Mouse (Mus musculus): ENCODE results near the gene Cnih4.

The Cnih4 gene

GRCm38 (mm10) chr1:181143950-181144836, at the start of gene Cnih4, which contains the start of gene Nvl:
Cnih4 (plus strand) TSS chr1:181144693.
Nvl (minus strand) TSS chr1:181144204.
- in situ Hi-C loops (cut with MboI; ENCODE audit: low sequenced_read_pairs): no loop called here

- in situ Hi-C loops (cut with MboI; ENCODE audit: low sequenced_read_pairs): no loop called here
Measured at GRCm38 (mm10) chr1:181117112-181117511, 27.4 kb upstream of the Cnih4 start.

GRCm38 (mm10) chr1:181124145-181124544, 20.3 kb upstream of the Cnih4 start:
- in situ Hi-C loops (cut with MboI; ENCODE audit: low sequenced_read_pairs): no loop called here

GRCm38 (mm10) chr1:181125916-181126315, 18.6 kb upstream of the Cnih4 start:
- in situ Hi-C loops (cut with MboI; ENCODE audit: low sequenced_read_pairs): no loop called here

GRCm38 (mm10) chr1:181126766-181127165, 17.7 kb upstream of the Cnih4 start:
- in situ Hi-C loops (cut with MboI; ENCODE audit: low sequenced_read_pairs): no loop called here

- in situ Hi-C loops (cut with MboI; ENCODE audit: low sequenced_read_pairs): no loop called here
Measured at GRCm38 (mm10) chr1:181131915-181132314, 12.6 kb upstream of the Cnih4 start.

- in situ Hi-C loops (cut with MboI; ENCODE audit: low sequenced_read_pairs): no loop called here
Measured at GRCm38 (mm10) chr1:181138730-181139129, 5.8 kb upstream of the Cnih4 start.

GRCm38 (mm10) chr1:181143609-181143949, 914 bp upstream of the Cnih4 start:
- in situ Hi-C loops (cut with MboI; ENCODE audit: low sequenced_read_pairs): no loop called here

GRCm38 (mm10) chr1:181144966-181145365, 473 bp downstream of the Cnih4 start:
- in situ Hi-C loops (cut with MboI; ENCODE audit: low sequenced_read_pairs): no loop called here

- in situ Hi-C loops (cut with MboI; ENCODE audit: low sequenced_read_pairs): no loop called here
Measured at GRCm38 (mm10) chr1:181146187-181146586, 1.7 kb downstream of the Cnih4 start.

GRCm38 (mm10) chr1:181148540-181148939, 4.0 kb downstream of the Cnih4 start:
- in situ Hi-C loops (cut with MboI; ENCODE audit: low sequenced_read_pairs): no loop called here

GRCm38 (mm10) chr1:181149373-181150017, 5.0 kb downstream of the Cnih4 start:
- in situ Hi-C loops (cut with MboI; ENCODE audit: low sequenced_read_pairs): no loop called here

GRCm38 (mm10) chr1:181150431-181150826, 5.9 kb downstream of the Cnih4 start:
- in situ Hi-C loops (cut with MboI; ENCODE audit: low sequenced_read_pairs): no loop called here

- in situ Hi-C loops (cut with MboI; ENCODE audit: low sequenced_read_pairs): no loop called here
Measured at GRCm38 (mm10) chr1:181150827-181151534, 6.5 kb downstream of the Cnih4 start.

GRCm38 (mm10) chr1:181151541-181151940, 7.0 kb downstream of the Cnih4 start:
- in situ Hi-C loops (cut with MboI; ENCODE audit: low sequenced_read_pairs): no loop called here

GRCm38 (mm10) chr1:181167816-181168215, 23.3 kb downstream of the Cnih4 start:
- in situ Hi-C loops (cut with MboI; ENCODE audit: low sequenced_read_pairs): no loop called here

GRCm38 (mm10) chr1:181168377-181168776, 23.9 kb downstream of the Cnih4 start:
- in situ Hi-C loops (cut with MboI; ENCODE audit: low sequenced_read_pairs): no loop called here

- in situ Hi-C loops (cut with MboI; ENCODE audit: low sequenced_read_pairs): no loop called here
Measured at GRCm38 (mm10) chr1:181170210-181170609, 25.7 kb downstream of the Cnih4 start.

- in situ Hi-C loops (cut with MboI; ENCODE audit: low sequenced_read_pairs): no loop called here
Measured at GRCm38 (mm10) chr1:181188925-181189324, 44.4 kb downstream of the Cnih4 start.

GRCm38 (mm10) chr1:181199446-181199845, 55.0 kb downstream of the Cnih4 start:
- in situ Hi-C loops (cut with MboI; ENCODE audit: low sequenced_read_pairs): no loop called here

GRCm38 (mm10) chr1:181210147-181210546, 65.7 kb downstream of the Cnih4 start:
- in situ Hi-C loops (cut with MboI; ENCODE audit: low sequenced_read_pairs): no loop called here

Measured in CH12F3 (cell line).